Mouse (Mus musculus) CH12.LX (cell line): ENCODE data around the gene Rbm44. TPM values are rescaled to one million over a fixed set of nuclear protein-coding genes. Genes with fewer than 3 reads are reported as not detected.

Experiments used
- DNase-seq: peaks from one replicate; pipeline ENCODE4 v3.0.0-alpha.2; 2013; ENCODE audit errors: extremely low read depth
- H3K27ac ChIP-seq: 2 replicates; pipeline ENCODE4 v1.5.1; 2012; ENCODE audit warnings: low read depth, mild to moderate bottlenecking, control low read depth, moderate library complexity; ENCODE audit not compliant: insufficient read depth
- H3K27me3 ChIP-seq: replicated peaks from 2 replicates; pipeline ENCODE3; 2012; ENCODE audit warnings: inconsistent platforms
- H3K36me3 ChIP-seq, 2 experiments: replicated peaks in 1 of 2; 2 replicates each; pipeline versions ENCODE3 to v1.6.1; 2012; ENCODE audit warnings: inconsistent platforms in 1 of 2, low read length in 1 of 2, mild to moderate bottlenecking in 1 of 2, mixed read lengths in 1 of 2, moderate library complexity in 1 of 2; ENCODE audit not compliant: control insufficient read depth in 1 of 2, insufficient read depth in 1 of 2
- H3K4me1 ChIP-seq, 2 experiments: 2 replicates each; pipeline ENCODE4 v1.6.1; 2012; ENCODE audit warnings: inconsistent platforms in 1 of 2, moderate library complexity in 1 of 2; ENCODE audit not compliant: insufficient read depth in 2 of 2, control insufficient read depth in 1 of 2
- H3K4me2 ChIP-seq: 2 replicates; pipeline ENCODE4 v1.6.1; 2012; ENCODE audit warnings: low read depth, mild to moderate bottlenecking, control low read depth; ENCODE audit not compliant: poor library complexity, insufficient read depth, severe bottlenecking
- H3K4me3 ChIP-seq, 3 experiments: fragments of 150-350 bp in 1 of 3; sonication (generic) in 1 of 3; replicated peaks in 1 of 3; 2 replicates each; pipeline versions ENCODE3 to v1.5.1; 2011 to 2012; ENCODE audit warnings: low read depth in 2 of 3, low read length in 2 of 3, mild to moderate bottlenecking in 2 of 3, moderate library complexity in 2 of 3, control low read depth in 1 of 3, improper control_type of control experiment in 1 of 3, inconsistent platforms in 1 of 3, mixed read lengths in 1 of 3; ENCODE audit not compliant: poor library complexity in 1 of 3
- H3K79me2 ChIP-seq: replicated peaks from 2 replicates; pipeline ENCODE4 v1.6.1; 2012; ENCODE audit warnings: mild to moderate bottlenecking, moderate library complexity; ENCODE audit not compliant: control insufficient read depth, poor library complexity, insufficient read depth, severe bottlenecking; ENCODE audit errors: extremely low read depth
- H3K9ac ChIP-seq: 2 replicates; pipeline ENCODE4 v1.6.1; 2012; ENCODE audit warnings: low read depth, mild to moderate bottlenecking, control low read depth, moderate library complexity; ENCODE audit not compliant: insufficient read depth
- H3K9me3 ChIP-seq: replicated peaks from 2 replicates; pipeline ENCODE3; 2012; ENCODE audit warnings: low read length, inconsistent platforms, mixed read lengths
- BHLHE40 ChIP-seq: IDR thresholded peaks from 2 replicates; pipeline ENCODE4 v1.6.1; 2011; ENCODE audit warnings: mild to moderate bottlenecking, low read depth, low read length, improper control_type of control experiment
- CHD2 ChIP-seq: IDR thresholded peaks from 2 replicates; pipeline ENCODE4 v1.6.1; 2011; ENCODE audit warnings: low read length, improper control_type of control experiment
- E2F4 ChIP-seq: IDR thresholded peaks from 2 replicates; pipeline ENCODE4 v1.6.1; 2011; ENCODE audit warnings: low read depth, low read length, improper control_type of control experiment; ENCODE audit not compliant: insufficient replicate concordance
- ELF1 ChIP-seq: IDR thresholded peaks from 2 replicates; pipeline ENCODE4 v1.6.1; 2014; ENCODE audit warnings: low read depth, mild to moderate bottlenecking, inconsistent platforms, low read length, improper control_type of control experiment
- EP300 ChIP-seq: IDR thresholded peaks from 2 replicates; pipeline ENCODE4 v1.6.1; 2011; ENCODE audit warnings: low read length, improper control_type of control experiment
- ETS1 ChIP-seq: conservative IDR thresholded peaks from 2 replicates; pipeline ENCODE4 v1.6.1; 2012; ENCODE audit warnings: low read depth, mild to moderate bottlenecking, inconsistent platforms, low read length, improper control_type of control experiment, moderate library complexity
- HCFC1 ChIP-seq: IDR thresholded peaks from 2 replicates; pipeline ENCODE4 v1.6.1; 2012; ENCODE audit warnings: low read depth, mild to moderate bottlenecking, inconsistent platforms, low read length, improper control_type of control experiment
- KAT2A ChIP-seq: IDR thresholded peaks from 2 replicates; pipeline ENCODE4 v1.6.1; 2012; ENCODE audit warnings: low read length, improper control_type of control experiment, inconsistent platforms; ENCODE audit not compliant: insufficient replicate concordance
- MAFK ChIP-seq: IDR thresholded peaks from 2 replicates; pipeline ENCODE4 v1.6.1; 2011; ENCODE audit warnings: low read length, improper control_type of control experiment; ENCODE audit not compliant: insufficient replicate concordance
- MAX ChIP-seq: IDR thresholded peaks from 2 replicates; pipeline ENCODE4 v1.6.1; 2011; ENCODE audit warnings: low read length, improper control_type of control experiment
- MAZ ChIP-seq: IDR thresholded peaks from 2 replicates; pipeline ENCODE4 v1.6.1; 2012; ENCODE audit warnings: low read depth, mild to moderate bottlenecking, inconsistent platforms, low read length, improper control_type of control experiment, moderate library complexity
- MXI1 ChIP-seq: IDR thresholded peaks from 2 replicates; pipeline ENCODE4 v1.6.1; 2011; ENCODE audit warnings: mild to moderate bottlenecking, low read depth, low read length, improper control_type of control experiment
- MYC ChIP-seq: IDR thresholded peaks from 2 replicates; pipeline ENCODE4 v1.6.1; 2011; ENCODE audit warnings: low read depth, mild to moderate bottlenecking, improper control_type of control experiment, low read length
- POLR2A ChIP-seq: IDR thresholded peaks from 2 replicates; pipeline ENCODE4 v1.6.1; 2011; ENCODE audit warnings: low read depth, mild to moderate bottlenecking, improper control_type of control experiment, low read length
- SIN3A ChIP-seq: IDR thresholded peaks from 2 replicates; pipeline ENCODE4 v1.6.1; 2012; ENCODE audit warnings: low read length, improper control_type of control experiment, inconsistent platforms
- SMC3 ChIP-seq: IDR thresholded peaks from 2 replicates; pipeline ENCODE4 v1.6.1; 2011; ENCODE audit warnings: low read depth, low read length, improper control_type of control experiment
- TBP ChIP-seq: conservative IDR thresholded peaks from 2 replicates; pipeline ENCODE4 v1.6.1; 2011; ENCODE audit warnings: low read depth, low read length, improper control_type of control experiment
- UBTF ChIP-seq: IDR thresholded peaks from 2 replicates; pipeline ENCODE4 v1.6.1; 2012; ENCODE audit warnings: low read depth, mild to moderate bottlenecking, inconsistent platforms, low read length, improper control_type of control experiment, moderate library complexity
- USF1 ChIP-seq: IDR thresholded peaks from 2 replicates; pipeline ENCODE4 v1.6.1; 2014; ENCODE audit warnings: low read depth, mild to moderate bottlenecking, inconsistent platforms, low read length, improper control_type of control experiment
- USF2 ChIP-seq: conservative IDR thresholded peaks from 2 replicates; pipeline ENCODE4 v1.6.1; 2011; ENCODE audit warnings: low read depth, low read length, improper control_type of control experiment
- ZKSCAN1 ChIP-seq: IDR thresholded peaks from 2 replicates; pipeline ENCODE4 v1.6.1; 2012; ENCODE audit warnings: low read depth, inconsistent platforms, low read length, improper control_type of control experiment, borderline replicate concordance
- ZMIZ1 ChIP-seq: IDR thresholded peaks from 2 replicates; pipeline ENCODE4 v1.6.1; 2012; ENCODE audit warnings: low read depth, mild to moderate bottlenecking, inconsistent platforms, low read length, improper control_type of control experiment
- dilution Hi-C: fragments of 300-500 bp; cut with MboI; formaldehyde crosslinking; loops from 2 replicates; pipeline ENCODE4 v1.14.3; 2020; ENCODE audit warnings: low sequenced_read_pairs; ENCODE audit not compliant: extremely low pct_unique_long_range_greater_than_20kb, extremely low pct_ligation_motif_present
- in situ Hi-C: fragments of 300-500 bp; cut with MboI; formaldehyde crosslinking; loops from 3 replicates; pipeline ENCODE4 v1.14.3; 2019; ENCODE audit warnings: low sequenced_read_pairs, low pct_ligation_motif_present, low pct_unique_long_range_greater_than_20kb, mixed read lengths
- polyA plus RNA-seq: library from polyadenylated mRNA; unstranded; fragments of >175 nt; gene quantifications from 2 replicates; pipeline ENCODE4 v1.2.1, GENCODE M21; 2012; ENCODE audit warnings: low read depth; ENCODE audit not compliant: insufficient read length
- total RNA-seq, 2 experiments: library from RNA; depleted of rRNA; stranded (reverse); fragments of 300-350 nt in 1 of 2; fragments of >200 nt in 1 of 2; gene quantifications; 2 replicates each; pipeline ENCODE4 v1.2.3; 2012 to 2014

Gene Rbm44
- total and polyA plus RNA-seq, 3 experiments: 0.23 to 0.44 TPM; not detected in 1

DNA sequence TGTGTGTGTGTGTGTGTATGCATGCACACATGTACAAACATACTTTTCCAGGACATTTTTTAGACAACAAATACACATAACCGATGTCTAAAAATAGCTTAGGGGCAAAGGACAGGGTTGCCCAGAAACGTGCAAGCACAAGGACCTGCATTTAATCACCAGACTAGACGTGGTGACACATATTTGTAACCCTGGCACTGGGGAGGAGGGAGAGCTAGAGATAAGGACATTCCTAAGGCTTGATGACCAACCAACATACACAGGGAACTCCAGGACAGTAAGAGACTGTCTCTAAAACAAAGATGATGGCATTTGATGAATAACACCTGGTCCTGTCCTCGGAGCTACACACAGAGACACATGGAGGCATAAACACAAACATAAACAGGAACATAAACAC, 35.6 kb upstream of the Rbm44 start:
- H3K27ac ChIP-seq: no peak overlapping the region
- dilution Hi-C loops: no loop called here
- H3K9me3 ChIP-seq: no peaks in the 10 kb centered on the region
- in situ Hi-C loops: no loop called here
- no peaks in the 10 kb centered on the region for H3K4me1 ChIP-seq
- H3K36me3 ChIP-seq: peaks cover 55 to 95% of the 10 kb centered on the region in 2 experiments
- no peak overlapping the region for H3K4me2 ChIP-seq
- H3K9ac ChIP-seq: no peak overlapping the region
- no peak for DNase-seq
- TF ChIP-seq USF1 (no peak), MAFK (no peak), UBTF (no peak), SMC3 (no peak), ZMIZ1 (no peak), EP300 (no peak), MAZ (no peak), BHLHE40 (no peak), MYC (no peak), HCFC1 (no peak)
- no peaks in the 10 kb centered on the region for H3K79me2 ChIP-seq
- no peak overlapping the region for H3K4me3 ChIP-seq
- H3K27me3 ChIP-seq: no peaks in the 10 kb centered on the region

DNA sequence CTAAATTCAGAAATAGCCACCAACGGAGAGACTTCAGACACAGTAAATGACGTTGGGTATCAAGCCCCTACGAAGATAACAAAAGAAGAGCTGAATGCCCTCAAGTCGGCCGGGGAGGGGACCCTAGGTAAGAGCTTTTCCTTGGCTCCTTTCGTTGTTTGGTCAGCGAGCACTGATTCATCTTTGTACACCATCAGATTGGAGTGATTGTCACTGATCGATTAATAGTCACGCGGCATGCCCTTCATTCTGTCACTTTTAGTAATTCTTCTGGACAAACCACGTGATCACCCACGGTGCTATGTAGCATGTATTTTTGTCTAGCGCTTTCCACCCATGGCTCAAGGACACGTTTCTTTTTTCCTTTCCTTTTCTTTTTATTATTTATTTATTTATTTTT, 32.7 kb upstream of the Rbm44 start:
- in situ Hi-C loops (no loop called here), dilution Hi-C loops (no loop called here)
- TF ChIP-seq KAT2A (no peak), MAX (no peak), SMC3 (no peak), UBTF (no peak), HCFC1 (no peak), MXI1 (no peak), ZMIZ1 (no peak), E2F4 (no peak), CHD2 (no peak), POLR2A (no peak), SIN3A (no peak), MYC (no peak), TBP (no peak), ETS1 (no peak), ZKSCAN1 (no peak), ELF1 (no peak), USF2 (no peak)
- Histone ChIP-seq H3K79me2 (no peaks in the 10 kb centered on the region), H3K9ac (no peak overlapping the region), H3K4me3 (no peak overlapping the region), H3K27ac (no peak overlapping the region), H3K4me2 (no peak overlapping the region), H3K9me3 (no peaks in the 10 kb centered on the region), H3K27me3 (no peaks in the 10 kb centered on the region), H3K36me3 (peaks cover 47 to 90% of the 10 kb centered on the region in 2 experiments), H3K4me1 (no peaks in the 10 kb centered on the region)
- no peak for DNase-seq
